Mouse (Mus musculus) liver, embryonic 13.5 days (tissue): Measurements from ENCODE around the gene Zkscan16. TPM values are rescaled to one million over a fixed set of nuclear protein-coding genes. Genes with fewer than 3 reads are reported as not detected.
A peak's percentile ranks its signal among the peaks of the same experiment; 100 is the strongest.

Experiments
- ATAC-seq: fragments of 200-750 bp; cut with Nextera tagmentation; 2 replicates; pipeline ENCODE4 v1.8.0; 2017; ENCODE audit warnings: low read depth, mild to moderate bottlenecking, moderate number of reproducible peaks, moderate library complexity
- DNase-seq: peaks from one replicate; pipeline ENCODE4 v3.0.0; 2022
- H3K27ac ChIP-seq: fragments of 300-500 bp; sonication (generic); 2 replicates; pipeline ENCODE4 v1.5.1; 2015; ENCODE audit warnings: moderate library complexity, mild to moderate bottlenecking, inconsistent platforms
- H3K27me3 ChIP-seq: fragments of 300-500 bp; sonication (generic); 2 replicates; pipeline ENCODE4 v1.6.1; 2015; ENCODE audit warnings: mild to moderate bottlenecking, inconsistent platforms
- H3K36me3 ChIP-seq: fragments of 300-500 bp; sonication (generic); 2 replicates; pipeline ENCODE4 v1.6.1; 2015; ENCODE audit warnings: mild to moderate bottlenecking, inconsistent platforms
- H3K4me1 ChIP-seq: fragments of 300-500 bp; sonication (generic); replicated peaks from 2 replicates; pipeline ENCODE4 v1.6.1; 2015; ENCODE audit warnings: inconsistent platforms
- H3K4me2 ChIP-seq: fragments of 300-500 bp; sonication (generic); 2 replicates; pipeline ENCODE4 v1.6.1; 2015; ENCODE audit warnings: inconsistent platforms, mild to moderate bottlenecking, moderate library complexity
- H3K4me3 ChIP-seq: fragments of 300-500 bp; sonication (generic); replicated peaks from 2 replicates; pipeline ENCODE4 v1.5.1; 2015; ENCODE audit warnings: mild to moderate bottlenecking, inconsistent platforms
- H3K9ac ChIP-seq: fragments of 300-500 bp; sonication (generic); 2 replicates; pipeline ENCODE4 v1.6.1; 2015; ENCODE audit warnings: mild to moderate bottlenecking, inconsistent platforms
- H3K9me3 ChIP-seq: fragments of 300-500 bp; sonication (generic); replicated peaks from 2 replicates; pipeline ENCODE4 v1.6.1; 2016; ENCODE audit warnings: inconsistent platforms
- WGBS: fragments of 180-500 bp; shearing (Covaris S2); methylation state at CpG from one replicate; pipeline ENCODE4 v1.1.7; 2015; ENCODE audit not compliant: insufficient replicate concordance; 5-methylcytosine and 5-hydroxymethylcytosine counted together
- polyA plus RNA-seq: library from polyadenylated mRNA; unstranded; fragments of >200 nt; fragmentation: Nextera tagmentation; extraction: Ambion mirVana; gene quantifications from 2 replicates; pipeline ENCODE4 v1.2.1, GENCODE M21; 2015

Zkscan16 gene
- polyA plus RNA-seq, 1 experiment from 2014 or later: 0.06 TPM

DNA sequence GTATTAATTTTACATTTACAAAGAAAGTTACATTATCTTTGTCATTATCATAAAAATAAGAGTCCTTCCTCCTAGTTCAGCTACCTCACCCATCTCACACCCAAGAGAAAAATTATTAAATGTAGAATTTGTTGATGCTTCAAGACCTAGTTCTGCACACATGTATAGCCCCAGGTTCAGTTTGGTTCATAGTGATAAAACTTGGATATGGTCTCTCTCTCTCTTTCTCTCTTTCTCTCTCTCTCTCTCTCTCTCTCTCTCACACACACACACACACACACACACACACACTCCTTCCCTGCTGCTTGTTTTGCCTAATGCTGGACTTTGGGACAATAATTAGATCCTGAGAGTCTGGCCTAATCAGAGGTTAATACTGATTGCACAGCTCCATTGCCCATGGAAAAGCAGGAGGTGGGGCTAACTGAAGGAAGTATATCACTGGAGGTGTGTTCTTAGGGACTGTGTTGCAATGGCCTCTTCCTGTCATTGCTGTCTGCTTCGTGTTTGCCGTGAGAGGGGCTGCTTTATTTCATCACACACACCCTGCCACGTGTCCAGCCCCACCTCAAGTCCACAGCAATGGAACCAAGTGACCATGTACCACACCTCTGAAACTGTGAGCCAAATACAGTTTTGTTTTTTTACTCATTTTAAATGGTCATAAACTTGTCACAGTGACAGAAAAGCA lies 29.9 kb upstream of the Zkscan16 start:
- no peak overlapping the region for H3K27ac ChIP-seq
- no peaks in the 10 kb centered on the region for H3K27me3 ChIP-seq
- no peaks in the 10 kb centered on the region for H3K9me3 ChIP-seq
- peak overlapping the region; percentile 92 for H3K4me2 ChIP-seq
- H3K36me3 ChIP-seq: no peaks in the 10 kb centered on the region
- DNase-seq (no peak), ATAC-seq (peak; percentile 19)
- no peak overlapping the region; the same call in 1 of the 2 replicates for H3K4me3 ChIP-seq
- no peak overlapping the region; the same call in 1 of the 2 replicates for H3K9ac ChIP-seq
- H3K4me1 ChIP-seq: peaks cover 49% of the 10 kb centered on the region
- WGBS: 5% methylated on average over 3 of the region's 3 CpGs

DNA sequence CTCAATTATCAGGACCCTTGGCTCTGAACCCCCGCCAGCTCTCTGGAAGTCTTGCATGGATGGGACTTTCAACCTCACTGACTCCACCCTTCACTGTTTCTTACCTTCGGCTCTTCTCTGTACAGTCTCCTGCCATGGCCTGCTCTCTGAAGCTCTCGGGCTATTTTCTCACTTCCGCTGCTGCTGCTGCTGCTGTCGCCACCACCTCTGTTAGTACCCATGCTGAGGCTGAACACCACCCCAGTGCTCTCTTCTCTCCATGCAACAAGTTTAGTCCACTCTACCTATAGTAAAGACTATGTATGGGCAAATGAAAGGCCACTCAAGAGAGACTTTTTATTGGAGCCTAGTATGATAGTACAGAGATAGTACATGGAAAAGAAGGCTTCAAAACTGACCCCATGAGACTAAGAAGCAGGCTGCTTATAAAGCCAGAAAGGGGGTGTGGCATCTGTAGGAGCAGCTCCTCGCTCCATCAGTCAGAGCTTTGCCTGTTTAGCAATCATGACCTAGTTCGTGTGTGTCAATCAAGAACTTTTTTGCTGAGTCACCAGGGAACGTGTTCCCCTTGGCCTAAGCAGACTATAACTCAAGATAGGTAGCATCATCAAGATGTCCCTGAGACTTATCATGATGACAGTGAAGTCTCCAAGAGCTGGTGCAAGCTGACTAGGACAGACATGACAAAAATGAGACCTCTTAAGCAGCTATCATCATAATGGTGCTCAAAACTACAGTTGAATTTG lies 28.2 kb upstream of the Zkscan16 start:
- Histone ChIP-seq H3K4me2 (no peak overlapping the region), H3K9me3 (no peaks in the 10 kb centered on the region), H3K27ac (no peak overlapping the region), H3K36me3 (no peaks in the 10 kb centered on the region), H3K27me3 (no peaks in the 10 kb centered on the region), H3K4me3 (no peak overlapping the region), H3K4me1 (peaks cover 34% of the 10 kb centered on the region), H3K9ac (no peak overlapping the region)
- DNase-seq (no peak), ATAC-seq (no peak)
- 58% methylated on average over 8 of the region's 8 CpGs for WGBS

DNA sequence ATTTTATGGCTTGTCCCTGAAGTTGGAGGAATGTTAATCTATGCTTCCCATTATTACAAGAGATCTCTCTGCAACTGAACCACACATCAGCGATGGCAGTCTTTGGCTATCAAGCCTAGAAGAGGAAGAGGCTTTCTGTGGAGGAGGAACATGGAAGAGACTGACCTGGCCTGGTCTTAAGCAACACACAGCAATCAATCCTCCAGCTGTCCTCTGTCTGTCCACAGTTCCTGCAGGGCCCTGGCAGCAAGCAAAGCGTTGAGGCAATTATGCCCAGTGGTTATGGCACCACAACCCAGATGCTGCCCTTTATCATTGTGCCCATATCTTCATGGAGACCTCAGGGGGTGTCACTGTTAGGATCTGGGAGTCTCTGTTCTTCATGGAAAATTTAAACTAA lies 19.5 kb upstream of the Zkscan16 start:
- 50% methylated on average over 2 of the region's 2 CpGs for WGBS
- Histone ChIP-seq H3K27me3 (0 out of 2 replicates have a peak, but pooled peaks cover 6% of the 10 kb centered on the region), H3K4me3 (no peak overlapping the region), H3K9me3 (no peaks in the 10 kb centered on the region), H3K36me3 (no peaks in the 10 kb centered on the region), H3K27ac (no peak overlapping the region), H3K4me1 (no peaks in the 10 kb centered on the region), H3K4me2 (no peak overlapping the region), H3K9ac (no peak overlapping the region)
- no peak for DNase-seq
- ATAC-seq: no peak

DNA sequence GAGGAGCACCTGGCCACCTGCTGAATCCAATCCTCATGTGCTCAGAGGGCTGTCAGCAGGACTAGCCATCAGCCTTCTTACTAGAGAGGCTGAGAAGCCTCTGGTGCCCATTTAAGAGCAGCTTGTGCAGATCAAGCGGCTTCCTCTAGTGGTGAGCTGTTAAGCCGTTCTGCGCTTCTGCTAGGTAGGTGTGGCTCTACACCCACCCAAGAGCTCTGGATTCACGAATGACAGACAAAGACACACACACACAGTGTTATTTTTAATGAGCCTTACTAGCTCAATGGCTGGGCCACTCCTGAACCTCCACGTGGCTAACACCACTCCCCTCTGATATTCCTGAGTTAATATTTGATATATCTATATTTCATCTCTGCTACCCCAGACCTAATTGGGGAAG lies 17.8 kb upstream of the Zkscan16 start:
- no peaks in the 10 kb centered on the region for H3K4me1 ChIP-seq
- 0 out of 2 replicates have a peak, but pooled peaks cover 6% of the 10 kb centered on the region for H3K27me3 ChIP-seq
- H3K27ac ChIP-seq: no peak overlapping the region
- no peak overlapping the region for H3K4me2 ChIP-seq
- no peak overlapping the region for H3K4me3 ChIP-seq
- ATAC-seq: no peak
- H3K9me3 ChIP-seq: no peaks in the 10 kb centered on the region
- WGBS: 15% methylated on average over 5 of the region's 5 CpGs
- H3K36me3 ChIP-seq: no peaks in the 10 kb centered on the region
- no peak for DNase-seq
- H3K9ac ChIP-seq: no peak overlapping the region

DNA sequence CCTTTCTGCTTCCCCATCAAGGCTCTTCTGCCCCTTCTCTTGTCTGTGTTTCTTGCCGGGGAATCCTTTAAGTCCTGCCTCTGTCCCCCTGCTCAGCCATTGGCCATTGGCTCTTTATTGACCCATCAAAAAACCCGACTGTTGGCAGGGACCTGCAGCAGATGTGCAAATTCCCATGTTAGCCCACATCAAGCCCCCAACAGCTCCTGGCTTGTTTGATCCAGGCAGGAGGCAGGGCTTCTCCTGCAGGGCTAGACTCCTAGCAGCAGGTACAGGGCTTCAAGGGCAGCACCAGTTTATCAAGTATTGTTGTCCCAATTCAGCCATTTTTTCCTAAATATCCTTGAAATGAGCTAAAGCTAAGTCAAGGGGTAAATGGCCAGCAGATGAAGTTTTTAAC lies 17.3 kb upstream of the Zkscan16 start:
- 0 out of 2 replicates have a peak, but pooled peaks cover 6% of the 10 kb centered on the region for H3K27me3 ChIP-seq
- no peak overlapping the region for H3K9ac ChIP-seq
- no peaks in the 10 kb centered on the region for H3K9me3 ChIP-seq
- no peak for DNase-seq
- H3K4me2 ChIP-seq: no peak overlapping the region
- no peaks in the 10 kb centered on the region for H3K36me3 ChIP-seq
- H3K4me1 ChIP-seq: no peaks in the 10 kb centered on the region
- H3K4me3 ChIP-seq: no peak overlapping the region
- ATAC-seq: no peak
- no peak overlapping the region for H3K27ac ChIP-seq
- WGBS: 21% methylated on average over 2 of the region's 2 CpGs

DNA sequence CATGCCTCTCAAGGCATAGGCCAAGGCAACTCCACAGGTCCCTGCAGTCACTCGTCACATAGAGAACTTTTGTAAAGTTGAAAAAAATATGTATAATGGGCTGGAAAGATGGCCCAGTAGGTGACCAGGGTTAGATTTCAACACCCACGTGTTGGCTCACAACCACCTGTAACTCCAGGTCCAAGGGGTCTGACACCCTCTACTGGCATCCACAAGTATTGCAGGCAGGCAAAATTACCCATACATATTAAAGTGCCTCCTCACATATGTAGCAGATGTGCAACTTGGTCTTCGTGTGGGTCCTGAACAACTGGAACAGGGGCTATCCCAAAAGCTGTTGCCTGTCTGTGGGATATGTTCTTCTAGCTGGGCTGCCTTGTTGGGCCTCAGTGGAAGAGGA lies 15.8 kb upstream of the Zkscan16 start:
- no peaks in the 10 kb centered on the region for H3K36me3 ChIP-seq
- no peaks in the 10 kb centered on the region for H3K9me3 ChIP-seq
- H3K27me3 ChIP-seq: 0 out of 2 replicates have a peak, but pooled peaks cover 6% of the 10 kb centered on the region
- H3K27ac ChIP-seq: no peak overlapping the region
- H3K9ac ChIP-seq: no peak overlapping the region
- 58% methylated on average over 3 of the region's 3 CpGs for WGBS
- H3K4me2 ChIP-seq: no peak overlapping the region
- H3K4me1 ChIP-seq: no peaks in the 10 kb centered on the region
- DNase-seq (no peak), ATAC-seq (no peak)
- no peak overlapping the region for H3K4me3 ChIP-seq

DNA sequence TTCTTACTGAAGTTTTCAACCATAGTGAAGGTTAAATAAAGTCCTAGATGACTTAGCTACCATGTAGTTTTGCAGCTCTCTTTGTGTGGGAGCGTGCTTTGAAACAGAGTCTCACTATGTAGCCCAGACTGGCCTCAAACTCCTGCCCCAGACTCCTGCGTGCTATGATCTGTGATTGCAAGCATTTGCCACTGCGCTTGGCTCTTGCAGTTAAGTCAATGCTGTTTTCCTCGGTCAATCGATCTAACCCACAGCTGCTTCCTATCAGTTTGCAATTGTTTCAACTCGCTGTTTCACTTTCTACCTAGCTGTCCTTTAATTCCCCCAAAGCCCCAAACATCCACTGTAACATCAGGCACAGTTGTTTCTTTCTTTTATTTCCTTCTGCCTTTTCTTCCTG lies 10.9 kb upstream of the Zkscan16 start:
- DNase-seq (no peak), ATAC-seq (no peak)
- H3K4me2 ChIP-seq: no peak overlapping the region
- WGBS: 74% methylated on average over 6 of the region's 6 CpGs
- no peak overlapping the region for H3K4me3 ChIP-seq
- peaks cover 4% of the 10 kb centered on the region for H3K4me1 ChIP-seq
- H3K9me3 ChIP-seq: no peaks in the 10 kb centered on the region
- H3K9ac ChIP-seq: no peak overlapping the region
- no peak overlapping the region for H3K27ac ChIP-seq
- no peaks in the 10 kb centered on the region for H3K27me3 ChIP-seq
- no peaks in the 10 kb centered on the region for H3K36me3 ChIP-seq

DNA sequence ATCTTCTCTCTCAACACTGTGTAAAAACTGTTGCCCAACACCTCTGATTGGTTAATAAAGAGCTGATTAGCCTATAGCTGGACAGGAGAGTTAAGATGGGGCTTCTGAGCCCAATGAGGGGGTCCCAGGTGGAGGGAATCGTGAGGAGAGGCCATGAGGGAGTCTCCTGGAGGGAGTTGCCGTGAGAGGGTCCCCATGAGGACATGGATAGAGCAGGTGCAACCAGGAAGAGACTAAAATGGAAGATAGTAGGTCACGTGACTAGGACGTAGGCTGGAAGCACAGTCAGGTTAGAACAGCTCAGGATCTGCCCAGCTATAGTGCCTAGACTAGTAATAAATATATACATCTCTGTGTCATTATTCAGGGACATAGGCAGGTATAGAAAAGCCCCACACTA lies 9.1 kb upstream of the Zkscan16 start:
- H3K36me3 ChIP-seq: no peaks in the 10 kb centered on the region
- no peaks in the 10 kb centered on the region for H3K9me3 ChIP-seq
- DNase-seq (no peak), ATAC-seq (0 out of 2 replicates have a peak, but pooled peaks have one; percentile 18)
- no peak overlapping the region for H3K4me2 ChIP-seq
- no peak overlapping the region for H3K9ac ChIP-seq
- no peak overlapping the region for H3K4me3 ChIP-seq
- 52% methylated on average over 4 of the region's 4 CpGs for WGBS
- 0 out of 2 replicates have a peak, but pooled peaks cover 3% of the 10 kb centered on the region for H3K27me3 ChIP-seq
- peaks cover 4% of the 10 kb centered on the region for H3K4me1 ChIP-seq
- H3K27ac ChIP-seq: no peak overlapping the region

DNA sequence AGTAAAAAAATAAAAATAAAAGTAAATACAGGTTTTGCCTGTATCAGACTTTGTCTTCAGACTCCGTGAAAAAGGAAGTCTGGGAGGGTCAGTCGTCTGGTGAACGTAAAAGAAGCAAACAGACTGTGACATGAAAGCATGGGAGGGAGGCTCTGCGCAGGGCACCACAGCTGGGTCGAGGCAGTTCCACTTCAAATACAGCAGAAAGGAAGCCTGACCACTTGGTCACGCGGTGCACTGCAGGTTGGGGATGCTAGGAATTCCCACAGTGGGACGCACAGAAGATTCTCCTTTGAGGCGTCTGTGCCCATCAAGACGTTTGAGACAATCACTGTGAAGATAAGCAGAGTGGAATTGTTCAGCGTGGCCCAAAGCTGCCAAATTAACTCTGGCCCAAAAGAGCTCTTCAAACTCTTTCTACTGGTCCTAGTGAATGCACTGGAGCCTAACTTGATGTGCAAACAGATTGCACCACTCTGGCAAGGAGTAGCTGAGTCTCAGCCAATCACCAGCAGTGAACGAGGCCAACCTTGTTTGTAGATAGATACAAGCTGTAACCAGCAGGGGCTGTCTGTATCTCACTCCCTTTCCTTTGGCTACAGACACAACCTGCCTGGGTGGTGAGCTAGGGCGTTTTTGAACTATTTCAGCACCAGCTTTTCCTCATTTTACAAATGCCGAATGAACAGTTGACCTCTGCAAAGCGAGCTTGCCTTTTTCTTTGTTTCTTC lies 8.5 kb upstream of the Zkscan16 start:
- Histone ChIP-seq H3K9me3 (no peaks in the 10 kb centered on the region), H3K4me1 (peaks cover 4% of the 10 kb centered on the region), H3K4me3 (no peak overlapping the region), H3K27ac (no peak overlapping the region), H3K9ac (no peak overlapping the region), H3K4me2 (peak overlapping the region; percentile 28; the same call in 1 of the 2 replicates), H3K36me3 (no peaks in the 10 kb centered on the region), H3K27me3 (0 out of 2 replicates have a peak, but pooled peaks cover 3% of the 10 kb centered on the region)
- WGBS: 29% methylated on average over 15 of the region's 15 CpGs
- DNase-seq: no peak
- ATAC-seq: peak; percentile 73

DNA sequence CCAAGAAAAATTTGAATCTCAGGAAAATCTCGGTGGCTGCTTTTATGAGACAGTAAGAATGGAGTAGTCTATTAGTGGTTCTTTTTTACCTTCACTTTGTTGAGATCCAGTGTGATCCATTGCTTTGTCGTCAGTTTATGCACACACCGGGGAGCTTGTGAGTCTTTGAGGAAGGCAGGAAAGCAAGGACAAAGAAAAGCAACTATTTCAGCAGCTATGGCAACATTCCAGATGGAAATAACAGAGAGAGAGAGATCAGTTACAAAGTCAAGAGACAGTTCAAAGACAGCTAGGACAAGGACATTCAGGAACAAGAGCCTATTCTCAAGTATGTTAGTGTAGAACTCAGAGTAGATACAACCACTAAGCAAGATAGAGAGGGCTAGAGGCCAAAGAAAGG lies 7.6 kb upstream of the Zkscan16 start:
- no peaks in the 10 kb centered on the region for H3K9me3 ChIP-seq
- ATAC-seq (no peak), DNase-seq (no peak)

DNA sequence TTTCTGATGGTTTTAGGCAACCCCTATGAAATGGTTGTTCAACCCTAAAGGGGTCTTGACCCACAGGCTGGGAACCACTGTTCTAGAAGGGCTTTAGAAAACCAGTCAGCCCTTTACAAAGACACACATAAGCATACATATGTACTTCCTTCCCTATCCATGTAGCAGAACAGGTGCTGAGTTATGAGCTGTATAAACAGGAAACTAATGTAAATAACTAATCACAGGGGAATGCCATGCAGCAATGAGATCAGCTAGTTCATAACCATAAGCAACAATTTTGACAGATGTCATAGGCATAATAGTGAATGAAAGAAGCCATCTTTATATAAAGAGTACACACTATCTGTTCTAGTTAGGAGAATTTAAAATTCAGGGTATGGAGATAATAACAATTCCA lies 1.8 kb upstream of the Zkscan16 start:
- no peak overlapping the region for H3K4me2 ChIP-seq
- ATAC-seq (no peak), DNase-seq (no peak)
- no peak overlapping the region for H3K27ac ChIP-seq
- H3K4me3 ChIP-seq: no peak overlapping the region
- H3K27me3 ChIP-seq: peaks cover 43% of the 10 kb centered on the region
- H3K9me3 ChIP-seq: no peaks in the 10 kb centered on the region
- peaks cover 10% of the 10 kb centered on the region; the same call in 1 of the 2 replicates for H3K4me1 ChIP-seq
- H3K9ac ChIP-seq: no peak overlapping the region
- H3K36me3 ChIP-seq: no peaks in the 10 kb centered on the region

More for the DNA sequence above, 7.6 kb upstream of the Zkscan16 start:
- H3K4me1 ChIP-seq: peaks cover 4% of the 10 kb centered on the region
- WGBS: 70% methylated on average over 3 of the region's 3 CpGs
- H3K4me3 ChIP-seq: no peak overlapping the region
- H3K27ac ChIP-seq: no peak overlapping the region
- 0 out of 2 replicates have a peak, but pooled peaks cover 3% of the 10 kb centered on the region for H3K27me3 ChIP-seq
- no peak overlapping the region for H3K4me2 ChIP-seq
- H3K9ac ChIP-seq: no peak overlapping the region
- no peaks in the 10 kb centered on the region for H3K36me3 ChIP-seq
